ENCODE assay signal across 17 mouse cellular contexts in the genomic region with DNA sequence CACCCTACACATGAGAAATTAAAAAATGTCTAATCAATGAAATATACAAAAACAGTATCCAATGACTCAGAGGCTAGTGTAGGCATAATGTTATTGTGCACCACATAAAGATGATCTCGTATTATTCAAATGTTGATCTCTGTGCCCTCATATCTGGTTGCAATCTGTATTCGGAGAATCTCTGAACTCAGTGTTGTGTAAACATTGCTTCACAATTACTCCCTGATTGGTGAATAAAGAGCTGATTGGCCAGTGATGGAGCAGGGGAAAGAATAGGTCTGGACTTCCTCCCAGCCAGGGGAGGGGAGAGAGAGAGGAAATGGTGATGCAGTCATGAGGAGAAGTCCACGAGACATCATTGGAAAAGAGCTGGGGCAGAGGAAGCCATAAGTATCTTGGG. TPM values are rescaled to one million over a fixed set of nuclear protein-coding genes. Genes with fewer than 3 reads are reported as not detected.
"Had no signal": no experiment of that assay in that cellular context is flagged by ENCODE, and none has a peak within 500 bp of the region (broad histone marks: within the 10 kb centered on the region; RNA-seq: fewer than 3 reads in every experiment).

No protein-coding gene starts in this region.

- H3K36me3 ChIP-seq: neural tube, embryonic 13.5 days; neural tube, embryonic 15.5 days; stomach, embryonic 15.5 days had no signal

- H3K27me3 ChIP-seq: neural tube, embryonic 13.5 days; neural tube, embryonic 15.5 days; stomach, embryonic 15.5 days had no signal

- DNase-seq: retina, postnatal 1 day; right cerebral cortex, adult 18-20 months; right cerebral cortex, postnatal 14 days; right cerebral cortex, postnatal 25 days; right cerebral cortex, postnatal 4 days; spleen, adult 18-20 months; thymus, adult 18-20 months; thymus, adult 2 months; thymus, postnatal 14 days; thymus, postnatal 25 days; thymus, postnatal 36 days; thymus, postnatal 4 days had no signal

- H3K27ac ChIP-seq: neural tube, embryonic 13.5 days; neural tube, embryonic 15.5 days; stomach, embryonic 15.5 days; stomach, postnatal 0 days had no signal

- H3K4me3 ChIP-seq: neural tube, embryonic 13.5 days; neural tube, embryonic 15.5 days; stomach, embryonic 15.5 days had no signal

- H3K4me1 ChIP-seq: stomach, embryonic 15.5 days had no signal

- H3K4me2 ChIP-seq: neural tube, embryonic 13.5 days; neural tube, embryonic 15.5 days; stomach, embryonic 15.5 days had no signal

- H3K9ac ChIP-seq: neural tube, embryonic 13.5 days; neural tube, embryonic 15.5 days; stomach, embryonic 15.5 days had no signal

- H3K9me3 ChIP-seq: stomach, embryonic 15.5 days had no signal

RNA-seq across cellular contexts. Expression of gene Gas1, which starts 23.0 kb away (rescaled TPM):
- total RNA-seq: neutrophil, adult 5-6 weeks had no signal
